Mouse (Mus musculus) heart, embryonic 14.5 days (tissue): Measurements from ENCODE around the gene Ncdn. TPM values are rescaled to one million over a fixed set of nuclear protein-coding genes. Genes with fewer than 3 reads are reported as not detected.

Experiments used
- ATAC-seq: fragments of 200-750 bp; cut with Nextera tagmentation; 2 replicates; pipeline ENCODE4 v1.8.0; 2017; ENCODE audit warnings: low read depth, moderate TSS enrichment; ENCODE audit not compliant: insufficient number of reproducible peaks, insufficient read depth, low FRiP score
- H3K27ac ChIP-seq, 2 experiments: fragments of 200-500 bp in 1 of 2; fragments of 300-500 bp in 1 of 2; sonication (generic) in 1 of 2; replicated peaks in 1 of 2; 2 replicates each; pipeline ENCODE4 v1.5.1; 2012 to 2014; ENCODE audit warnings: low read depth in 2 of 2, low read length in 2 of 2, control low read depth in 1 of 2, mild to moderate bottlenecking in 1 of 2, mixed read lengths in 1 of 2; ENCODE audit not compliant: control insufficient read depth in 1 of 2, insufficient read depth in 1 of 2
- H3K27me3 ChIP-seq: fragments of 300-500 bp; sonication (generic); 2 replicates; pipeline ENCODE4 v1.6.1; 2014; ENCODE audit warnings: mild to moderate bottlenecking, low read length, control low read depth; ENCODE audit not compliant: control insufficient read depth, insufficient read depth
- H3K36me3 ChIP-seq: fragments of 300-500 bp; sonication (generic); 2 replicates; pipeline ENCODE4 v1.6.1; 2014; ENCODE audit warnings: mild to moderate bottlenecking, control low read depth, low read length, mixed read lengths; ENCODE audit not compliant: control insufficient read depth, insufficient read depth
- H3K4me1 ChIP-seq, 2 experiments: fragments of 200-500 bp in 1 of 2; fragments of 300-500 bp in 1 of 2; sonication (generic) in 1 of 2; 2 replicates each; pipeline ENCODE4 v1.6.1; 2012 to 2014; ENCODE audit warnings: low read length in 2 of 2, control low read depth in 1 of 2, mixed read lengths in 1 of 2; ENCODE audit not compliant: control insufficient read depth in 2 of 2, insufficient read depth in 2 of 2
- H3K4me2 ChIP-seq: fragments of 300-500 bp; sonication (generic); 2 replicates; pipeline ENCODE4 v1.6.1; 2014; ENCODE audit warnings: mild to moderate bottlenecking, low read length
- H3K4me3 ChIP-seq, 2 experiments: fragments of 200-500 bp in 1 of 2; fragments of 300-500 bp in 1 of 2; sonication (generic) in 1 of 2; 2 replicates each; pipeline ENCODE4 v1.5.1; 2012 to 2014; ENCODE audit warnings: low read length in 2 of 2, mild to moderate bottlenecking in 2 of 2, control low read depth in 1 of 2, low read depth in 1 of 2, moderate library complexity in 1 of 2; ENCODE audit not compliant: control insufficient read depth in 1 of 2, insufficient read depth in 1 of 2
- H3K9ac ChIP-seq: fragments of 300-500 bp; sonication (generic); 2 replicates; pipeline ENCODE4 v1.6.1; 2014; ENCODE audit warnings: mild to moderate bottlenecking, low read length
- H3K9me3 ChIP-seq: fragments of 300-500 bp; sonication (generic); 2 replicates; pipeline ENCODE4 v1.6.1; 2016; ENCODE audit warnings: low read length, control low read depth; ENCODE audit not compliant: control insufficient read depth
- WGBS: fragments of 180-500 bp; shearing (Covaris S2); extraction: QIAGEN DNeasy Blood & Tissue Kit; methylation state at CpG from one replicate; pipeline ENCODE4 v1.1.7; 2014; 5-methylcytosine and 5-hydroxymethylcytosine counted together
- polyA plus RNA-seq: library from polyadenylated mRNA; unstranded; fragments of >200 nt; fragmentation: Nextera tagmentation; extraction: Ambion mirVana; gene quantifications from 2 replicates; pipeline ENCODE4 v1.2.1, GENCODE M21; 2014

Ncdn gene
- polyA plus RNA-seq, 1 experiment from 2014 or later, result 20.2 TPM

- H3K4me2 ChIP-seq, result no peak overlapping the region
- no peak overlapping the region for H3K27ac ChIP-seq
- no peaks in the 10 kb centered on the region for H3K9me3 ChIP-seq
- 44% methylated on average over 13 of the region's 13 CpGs for WGBS
- peaks cover 0 to 6% of the 10 kb centered on the region in 2 experiments; a peak in 1 of 4 replicates for H3K4me1 ChIP-seq
- H3K36me3 ChIP-seq, result peaks cover 58% of the 10 kb centered on the region
- ATAC-seq, result no peak
- no peak overlapping the region for H3K9ac ChIP-seq
- no peak overlapping the region for H3K4me3 ChIP-seq
- no peaks in the 10 kb centered on the region for H3K27me3 ChIP-seq
Measured at GRCm38 (mm10) chr4:126745506-126746193, 7.6 kb downstream of the Ncdn start.

- 85% methylated on average over 14 of the region's 14 CpGs for WGBS
Measured at GRCm38 (mm10) chr4:126744831-126745230, 8.4 kb downstream of the Ncdn start.

GRCm38 (mm10) chr4:126743713-126744112 lies 9.5 kb downstream of the Ncdn start:
- Histone ChIP-seq H3K4me1 (0 out of 4 replicates have a peak, but pooled peaks cover 0 to 3% of the 10 kb centered on the region in 2 experiments), H3K9me3 (no peaks in the 10 kb centered on the region), H3K36me3 (peaks cover 41% of the 10 kb centered on the region), H3K27me3 (peaks cover 1% of the 10 kb centered on the region), H3K4me3 (no peak overlapping the region), H3K4me2 (no peak overlapping the region), H3K9ac (no peak overlapping the region), H3K27ac (no peak overlapping the region)
- no peak for ATAC-seq
- 11% methylated on average over 11 of the region's 11 CpGs for WGBS

More at GRCm38 (mm10) chr4:126744831-126745230, 8.4 kb downstream of the Ncdn start:
- no peaks in the 10 kb centered on the region for H3K27me3 ChIP-seq
- no peak overlapping the region for H3K4me3 ChIP-seq
- peaks cover 52% of the 10 kb centered on the region for H3K36me3 ChIP-seq
- H3K4me2 ChIP-seq, result no peak overlapping the region
- no peaks in the 10 kb centered on the region for H3K9me3 ChIP-seq
- no peak for ATAC-seq
- H3K27ac ChIP-seq, result no peak overlapping the region
- no peak overlapping the region for H3K9ac ChIP-seq
- H3K4me1 ChIP-seq, result peaks cover 0 to 6% of the 10 kb centered on the region in 2 experiments; a peak in 1 of 4 replicates

- peaks cover 8% of the 10 kb centered on the region for H3K27me3 ChIP-seq
- 31% methylated on average over 2 of the region's 2 CpGs for WGBS
- H3K4me1 ChIP-seq, result 0 out of 4 replicates have a peak, but pooled peaks cover 0 to 3% of the 10 kb centered on the region in 2 experiments
- H3K36me3 ChIP-seq, result peaks cover 33% of the 10 kb centered on the region
- H3K4me2 ChIP-seq, result no peak overlapping the region
- H3K4me3 ChIP-seq, result no peak overlapping the region
- H3K27ac ChIP-seq, result no peak overlapping the region
- H3K9ac ChIP-seq, result no peak overlapping the region
- H3K9me3 ChIP-seq, result no peaks in the 10 kb centered on the region
- no peak for ATAC-seq
Measured at GRCm38 (mm10) chr4:126742976-126743375, 10.3 kb downstream of the Ncdn start.

- H3K27ac ChIP-seq, result no peak overlapping the region
- H3K4me3 ChIP-seq, result no peak overlapping the region
- peak overlapping the region; percentile 42; the same call in 1 of the 2 replicates for H3K9ac ChIP-seq
- 0 out of 4 replicates have a peak, but pooled peaks cover 0 to 3% of the 10 kb centered on the region in 2 experiments for H3K4me1 ChIP-seq
- no peak for ATAC-seq
- H3K4me2 ChIP-seq, result peak overlapping the region; percentile 48
- H3K36me3 ChIP-seq, result peaks cover 23% of the 10 kb centered on the region
- WGBS, result 2% methylated on average over 12 of the region's 12 CpGs
- H3K9me3 ChIP-seq, result no peaks in the 10 kb centered on the region
- H3K27me3 ChIP-seq, result peaks cover 24% of the 10 kb centered on the region
Measured at GRCm38 (mm10) chr4:126741448-126741847, 11.8 kb downstream of the Ncdn start.

- 21% methylated on average over 10 of the region's 10 CpGs for WGBS
- H3K9me3 ChIP-seq, result no peaks in the 10 kb centered on the region
- H3K4me1 ChIP-seq, result peaks cover 0 to 8% of the 10 kb centered on the region in 2 experiments; a peak in 1 of 4 replicates
- H3K27ac ChIP-seq, result no peak overlapping the region
- H3K27me3 ChIP-seq, result peaks cover 37% of the 10 kb centered on the region
- H3K4me3 ChIP-seq, result no peak overlapping the region
- H3K9ac ChIP-seq, result no peak overlapping the region
- H3K4me2 ChIP-seq, result no peak overlapping the region
- no peak for ATAC-seq
- peaks cover 10% of the 10 kb centered on the region for H3K36me3 ChIP-seq
Measured at GRCm38 (mm10) chr4:126739966-126740676, 13.1 kb downstream of the Ncdn start.

GRCm38 (mm10) chr4:126736001-126736414 lies 17.2 kb downstream of the Ncdn start, which contains the start of gene Tfap2e:
Gene Tfap2e, minus strand, starts transcription at chr4:126736240.
- Histone ChIP-seq H3K9me3 (no peaks in the 10 kb centered on the region), H3K27ac (no peak within 1 kb of the TSS), H3K36me3 (no peaks in the 10 kb centered on the region), H3K4me1 (peaks cover 0 to 13% of the 10 kb centered on the region in 2 experiments; a peak in 2 of 4 replicates), H3K4me2 (peak within 1 kb of the TSS; percentile 55), H3K4me3 (peak within 1 kb of the TSS; percentile 31 to 38), H3K9ac (no peak within 1 kb of the TSS), H3K27me3 (peaks cover 78% of the 10 kb centered on the region)
- under 1% methylated on average over 32 of the region's 32 CpGs for WGBS
- peak; percentile 42; the same call in 1 of the 2 replicates for ATAC-seq
